Mouse (Mus musculus): ENCODE measurements around the gene Mcur1.

DNA sequence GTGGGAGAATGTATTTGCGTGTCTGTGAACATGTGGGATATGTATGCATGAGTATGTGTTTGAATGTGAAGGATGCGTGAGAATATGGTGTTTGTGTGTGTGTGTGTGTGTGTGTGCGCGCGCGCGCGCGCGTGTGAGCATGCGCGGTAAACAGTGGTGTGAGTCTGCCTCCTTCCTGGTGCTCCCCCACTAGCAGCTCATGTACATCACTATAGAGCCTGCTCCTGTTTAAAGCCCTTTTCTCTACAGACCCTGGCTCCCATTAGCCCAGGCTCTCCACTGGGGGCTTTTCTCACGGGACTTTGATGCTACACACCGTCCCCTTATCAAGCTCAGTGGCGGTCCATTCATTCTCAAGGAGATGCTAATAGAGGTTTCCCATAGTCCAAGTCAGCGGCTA lies 23.0 kb upstream of the Mcur1 start:
- TF ChIP-seq POLR2A (IDR thresholded peaks at IDR 0.05; ENCODE audit: extremely low read depth, insufficient read depth, low read length) = no peak
- no peak for TF ChIP-seq CTCF (IDR thresholded peaks at IDR 0.05; ENCODE audit: low read depth, low read length)
